Mouse (Mus musculus) retina, postnatal 1 day (tissue): ENCODE data around the gene Rab11fip2.

ENCODE experiments used
- DNase-seq: peaks from one replicate; pipeline ENCODE4 v3.0.0-alpha.2; 2012

Rab11fip2 gene

DNA sequence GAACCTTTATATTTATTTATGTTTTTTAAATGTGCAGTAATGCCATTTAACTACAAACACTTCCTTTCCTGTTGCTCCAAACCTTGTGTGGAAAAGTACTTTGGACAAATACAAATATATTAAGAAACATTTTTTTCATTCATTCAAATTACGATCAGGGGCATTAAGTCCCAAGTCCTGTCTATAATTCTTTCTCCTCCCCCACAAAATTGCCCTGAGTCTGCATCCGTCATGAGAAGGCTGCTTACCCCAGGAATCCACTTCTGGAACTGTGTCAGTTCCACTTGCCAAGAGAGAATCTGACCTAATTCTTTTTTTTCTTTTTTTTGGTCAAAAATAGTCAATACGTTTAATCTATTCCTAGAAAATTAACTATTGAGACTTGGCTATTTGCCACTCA, 90.4 kb downstream of the Rab11fip2 start:
- no peak for DNase-seq
